Mouse (Mus musculus) gastrocnemius, postnatal 36 days (tissue): ENCODE results near the gene Ccl17. TPM values are rescaled to one million over a fixed set of nuclear protein-coding genes. Genes with fewer than 3 reads are reported as not detected.

Experiments used
- DNase-seq, 2 experiments: peaks; one replicate each; pipeline ENCODE4 v3.0.0; 2022
- intact Hi-C: fragments of 180-260 bp; cut with DNase I; formaldehyde crosslinking; loops from one replicate; pipeline ENCODE4 v1.15.1; 2025
- total RNA-seq, 2 experiments: library from RNA; stranded (reverse); gene quantifications; 2 replicates each; pipeline ENCODE4 v1.2.3; 2021

Ccl17 gene
- total RNA-seq, 2 experiments from 2014 or later, result not detected

DNA sequence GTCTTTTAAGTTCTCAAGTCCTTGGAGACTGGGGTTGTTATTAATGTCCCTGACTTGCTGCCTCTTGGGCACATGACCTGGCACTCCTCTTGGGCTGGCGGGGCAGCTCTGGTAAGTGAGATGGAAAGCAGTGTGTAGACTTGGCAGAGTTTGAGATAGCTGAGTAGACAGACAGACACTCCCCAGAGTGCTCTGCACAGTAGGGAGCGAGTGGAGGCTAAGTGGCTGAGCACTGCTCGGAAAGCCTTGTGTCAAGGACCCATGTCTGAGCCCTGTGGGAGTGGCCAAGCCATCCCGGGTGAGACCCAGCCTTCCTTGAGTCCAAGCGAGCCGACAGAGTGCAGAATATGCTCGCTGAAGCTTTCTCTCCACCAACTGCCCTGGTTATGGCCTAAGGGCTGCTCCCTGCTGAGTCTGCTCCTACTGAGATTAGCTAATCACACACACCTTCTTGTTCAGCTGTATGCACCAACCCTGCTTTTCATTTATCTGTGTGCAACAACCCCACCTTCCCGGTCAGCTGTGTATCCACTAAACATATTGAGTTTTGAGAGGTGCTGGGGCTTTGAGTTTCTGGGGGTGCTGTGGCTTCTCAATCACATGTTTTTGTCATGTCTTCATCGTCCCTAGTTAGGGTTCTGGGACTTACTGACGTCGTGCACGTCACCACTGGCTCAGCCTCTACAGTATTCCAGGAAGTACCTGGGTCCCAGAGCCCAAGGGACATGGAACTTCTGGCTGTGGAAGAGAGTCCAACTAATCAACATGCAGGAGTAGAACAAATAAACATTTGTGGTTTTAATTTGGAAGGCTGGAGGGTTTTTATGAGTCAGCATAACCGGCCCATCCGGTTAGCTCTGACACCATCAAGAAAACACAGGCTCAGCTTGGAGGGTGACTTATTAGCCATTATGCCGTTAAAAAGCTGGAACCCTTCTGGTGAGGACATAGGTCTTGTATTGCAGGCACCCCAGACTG is 22.4 kb upstream of the Ccl17 start:
- DNase-seq, result peak in 1 of 2 experiments; percentile 24
- intact Hi-C loops, result no loop called here

DNA sequence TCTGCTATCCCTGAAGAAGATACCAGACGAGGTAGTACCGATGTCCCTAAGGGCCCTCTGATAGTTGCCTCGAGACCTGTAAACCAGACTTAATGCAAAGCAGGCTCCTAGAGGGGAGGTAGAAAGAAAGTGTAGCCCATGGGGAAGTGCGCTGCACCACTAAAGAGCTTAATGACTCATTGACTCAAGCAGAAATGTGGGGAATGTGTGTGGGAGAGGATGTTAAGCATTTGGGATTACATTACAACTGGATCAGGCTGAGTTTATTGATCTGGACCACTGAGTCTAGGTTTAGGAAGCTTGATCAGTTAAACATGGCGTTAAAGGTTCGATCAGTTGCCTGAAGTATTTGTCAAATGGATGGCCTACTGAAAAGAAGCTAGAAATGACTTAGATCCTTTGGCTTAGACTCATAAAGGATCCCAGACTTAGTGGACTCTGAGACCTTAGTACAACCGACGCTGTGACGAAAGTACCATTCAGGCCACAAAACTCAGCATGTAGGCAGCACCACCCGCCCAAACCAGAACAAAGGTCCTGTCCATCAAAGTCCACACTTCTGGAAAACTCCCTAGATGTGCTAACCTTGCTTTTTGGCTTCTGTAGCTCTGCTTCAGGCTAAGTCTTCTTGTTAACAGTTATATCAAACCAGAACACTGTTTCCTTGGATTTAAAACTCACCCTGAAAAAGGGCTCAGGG is 20.8 kb upstream of the Ccl17 start:
- intact Hi-C loops, result no loop called here
- DNase-seq, result no peak

DNA sequence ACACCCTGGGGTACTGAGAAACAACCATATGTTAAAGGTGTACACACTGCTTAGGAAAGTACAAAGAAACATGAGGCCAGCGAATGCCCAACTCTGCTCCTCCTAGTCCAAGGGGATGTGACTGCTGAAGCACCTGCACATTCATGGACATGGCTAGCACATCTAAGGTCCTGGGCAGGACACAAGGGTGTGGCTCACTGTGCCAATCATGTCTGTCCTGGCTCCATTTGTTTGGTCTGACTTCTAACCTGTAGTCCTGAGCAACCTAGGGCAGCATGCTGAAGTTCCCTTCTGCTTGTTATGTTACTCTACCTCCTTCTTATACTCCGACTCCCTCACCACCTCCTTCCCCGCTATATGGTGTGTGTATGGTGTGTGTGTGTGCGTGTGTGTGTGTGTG is 15.9 kb upstream of the Ccl17 start:
- no peak for DNase-seq
- intact Hi-C loops, result no loop called here

DNA sequence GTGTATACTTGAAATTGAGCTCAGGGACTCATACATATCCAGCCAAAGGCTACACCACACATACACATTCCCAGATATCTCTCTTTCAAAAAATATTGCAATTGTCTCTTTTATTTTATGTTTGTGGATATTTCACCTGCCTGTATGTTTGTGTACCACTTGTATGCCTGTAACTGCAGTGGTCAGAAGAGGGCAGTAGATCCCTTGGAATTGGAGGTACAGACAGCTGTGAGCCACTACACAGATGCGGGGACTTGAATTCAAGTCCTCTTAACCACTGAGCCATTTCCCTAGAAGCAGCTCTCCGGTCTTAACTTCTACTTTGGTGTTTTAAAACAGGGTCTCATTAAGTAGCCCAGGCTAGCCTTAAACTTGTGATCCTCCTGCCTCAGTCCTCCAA is 15.5 kb upstream of the Ccl17 start:
- intact Hi-C loops, result no loop called here
- DNase-seq, result no peak

DNA sequence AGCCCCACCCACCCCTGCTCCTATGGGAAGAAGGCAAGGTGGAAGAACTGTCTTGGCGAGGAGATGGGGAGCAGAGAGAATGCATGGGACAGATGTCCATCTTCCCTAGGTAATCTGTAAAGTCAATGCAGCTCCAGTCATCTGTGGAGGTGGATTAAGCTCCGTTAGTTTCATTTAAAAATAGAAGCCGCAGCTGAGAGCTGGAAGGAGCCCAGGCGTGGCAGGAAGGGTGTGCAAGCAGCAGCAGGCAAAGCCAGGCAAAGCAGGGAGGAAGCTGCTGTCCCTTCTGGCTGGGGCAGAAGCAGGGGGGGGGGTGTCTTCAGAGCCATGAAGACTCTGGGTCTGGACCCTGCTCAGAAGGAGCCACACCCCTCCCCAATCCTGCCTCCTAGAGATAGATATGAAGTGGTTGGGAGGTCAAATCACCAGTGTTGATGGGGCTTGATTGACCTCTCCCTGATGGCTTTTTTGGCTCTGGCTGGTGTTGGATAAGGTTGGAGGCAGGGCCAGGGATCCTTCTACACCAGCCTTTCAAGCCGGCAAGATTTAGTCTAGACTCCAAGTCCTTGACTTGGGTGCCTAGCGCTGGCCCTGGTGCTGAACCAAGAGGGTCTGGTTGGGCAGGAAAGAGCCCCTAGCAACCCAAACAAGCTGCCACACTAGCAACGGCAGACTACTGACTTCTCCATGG is 9.8 kb upstream of the Ccl17 start:
- DNase-seq, result no peak
- intact Hi-C loops, result no loop called here

DNA sequence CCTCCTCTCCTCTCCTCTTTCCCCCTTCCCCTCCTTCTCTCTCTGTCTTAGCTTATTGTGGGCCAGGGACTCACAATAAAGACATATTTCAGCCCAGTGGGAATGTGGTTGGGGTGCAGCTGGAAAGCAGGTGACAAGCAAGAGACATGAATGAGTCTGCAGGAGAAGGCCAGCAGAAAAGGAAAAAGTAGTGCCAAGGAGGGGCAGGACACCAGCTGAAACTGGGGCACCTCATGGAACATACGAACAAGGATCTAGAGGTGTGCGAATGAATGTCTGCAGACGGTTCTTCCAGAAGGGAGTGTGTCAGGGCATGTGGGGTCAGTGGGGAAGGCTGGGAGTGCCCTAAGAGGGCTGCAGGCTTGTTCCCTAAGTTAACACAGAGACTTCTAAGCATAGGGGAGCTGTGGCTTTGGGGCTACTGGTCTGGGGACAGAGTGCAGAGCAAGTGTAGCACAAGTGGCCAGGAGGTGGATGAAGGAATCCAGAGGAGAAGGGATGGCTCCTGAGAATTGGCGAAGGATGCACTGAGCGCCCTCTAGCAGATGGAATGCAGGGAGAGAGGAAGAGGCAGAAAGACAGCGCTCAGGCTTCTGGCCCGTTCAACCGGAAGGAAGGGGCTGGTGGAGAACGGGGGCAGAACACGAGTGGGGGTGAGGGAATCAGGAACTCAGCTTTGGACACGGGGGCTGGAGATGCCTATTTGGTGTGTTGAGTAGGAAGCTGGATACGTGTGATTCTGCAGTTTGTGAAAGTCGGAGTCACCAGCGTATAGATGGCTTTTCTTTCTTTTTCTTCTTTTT is 8.8 kb upstream of the Ccl17 start:
- intact Hi-C loops, result no loop called here
- DNase-seq, result peak in 1 of 2 experiments; percentile 6

DNA sequence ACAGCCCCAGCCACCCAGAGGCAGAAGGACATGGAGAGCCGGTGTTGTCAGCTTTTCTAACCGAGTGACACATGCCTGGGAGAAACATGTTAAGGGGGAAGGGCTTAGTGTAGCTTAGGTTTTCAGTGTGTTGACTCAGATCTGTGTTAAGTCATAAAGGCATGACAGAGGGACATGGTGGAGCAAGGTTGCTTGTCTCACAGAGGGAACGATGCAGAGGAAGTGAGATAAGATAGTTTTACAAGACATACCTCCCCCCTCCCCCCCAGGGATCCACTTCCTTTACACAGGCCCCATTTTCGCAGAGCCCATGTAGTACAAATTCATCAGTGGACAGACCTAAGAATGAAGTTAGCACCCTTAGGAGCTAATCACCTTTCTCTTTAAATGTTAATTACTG is 7.9 kb upstream of the Ccl17 start:
- intact Hi-C loops, result no loop called here
- DNase-seq, result no peak

DNA sequence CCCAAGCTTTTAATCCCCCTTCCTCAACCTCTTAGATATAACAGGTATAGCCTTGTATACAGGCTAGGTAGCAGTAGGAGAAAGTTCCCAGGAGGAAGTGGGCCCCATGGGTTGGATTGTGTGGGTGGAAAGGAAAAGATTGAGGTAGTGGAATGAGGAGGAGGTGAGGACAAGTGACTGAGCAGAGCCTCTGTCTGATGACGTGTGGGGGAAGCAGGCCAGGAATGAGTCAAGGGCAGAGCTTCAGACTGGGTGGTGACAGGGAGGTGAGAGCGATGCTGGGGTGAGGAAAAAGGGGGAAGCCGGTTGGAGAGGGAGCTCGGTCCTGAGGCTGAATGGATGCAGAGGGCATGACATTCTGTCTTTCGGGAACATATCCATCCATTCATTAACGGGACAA is 6.7 kb upstream of the Ccl17 start:
- intact Hi-C loops, result no loop called here
- peak in 1 of 2 experiments; percentile 1 for DNase-seq

DNA sequence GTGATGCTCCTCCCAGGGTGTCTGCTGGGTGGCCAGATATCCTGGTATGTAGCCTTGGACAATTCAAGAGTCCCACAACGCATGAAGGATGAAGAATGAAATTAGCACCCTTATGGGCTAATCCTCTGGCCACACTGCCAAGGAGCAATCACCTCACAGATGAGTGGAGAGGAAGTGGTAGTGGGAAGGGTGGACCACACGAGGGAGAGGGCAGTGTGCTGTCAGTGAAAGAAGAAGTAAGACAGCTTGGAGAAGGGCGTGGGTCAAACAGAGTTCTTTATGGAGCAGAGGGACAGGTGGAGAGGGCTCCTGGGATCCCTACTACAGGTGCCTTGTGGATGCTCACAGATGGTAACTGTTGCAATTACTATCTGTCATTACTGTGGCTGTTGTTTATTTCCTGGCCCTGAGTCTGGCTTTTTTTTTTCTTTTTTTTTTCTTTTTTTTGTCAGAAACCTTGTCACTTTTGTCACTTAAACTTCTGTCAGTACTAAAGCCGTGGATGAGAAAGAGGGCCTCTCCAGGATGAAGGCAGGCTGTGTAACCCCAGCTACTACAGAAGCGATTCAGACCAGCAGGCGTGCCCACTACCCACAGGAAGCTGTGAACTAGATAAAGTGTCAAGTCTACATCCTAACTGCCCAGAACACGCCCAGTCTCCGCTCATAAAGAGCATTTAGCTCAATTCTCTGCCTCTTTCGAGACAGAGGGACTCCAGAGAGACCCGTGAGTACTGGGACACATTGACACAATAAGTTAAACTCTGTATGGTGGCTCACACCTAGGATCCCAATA is 5.5 kb upstream of the Ccl17 start:
- intact Hi-C loops, result no loop called here
- DNase-seq, result no peak

DNA sequence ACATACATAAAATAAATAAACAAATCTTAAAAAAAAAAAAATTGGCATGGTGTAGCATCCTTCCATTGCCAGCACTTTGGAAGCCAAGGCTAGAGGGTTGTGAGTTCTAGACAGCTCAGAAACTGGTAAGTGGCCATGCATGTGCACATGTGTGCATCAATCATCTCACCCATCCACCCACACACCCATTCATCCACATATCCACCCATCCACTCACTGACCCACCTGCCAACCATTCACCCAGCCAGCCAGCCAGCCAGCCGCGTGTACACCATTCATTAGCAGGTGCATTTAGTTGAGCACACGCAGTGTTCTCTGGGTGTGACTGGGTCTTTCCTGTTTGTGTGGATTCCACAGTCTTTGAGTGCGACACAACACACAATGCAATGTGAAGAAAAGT is 4.4 kb upstream of the Ccl17 start:
- intact Hi-C loops, result no loop called here
- DNase-seq, result no peak

DNA sequence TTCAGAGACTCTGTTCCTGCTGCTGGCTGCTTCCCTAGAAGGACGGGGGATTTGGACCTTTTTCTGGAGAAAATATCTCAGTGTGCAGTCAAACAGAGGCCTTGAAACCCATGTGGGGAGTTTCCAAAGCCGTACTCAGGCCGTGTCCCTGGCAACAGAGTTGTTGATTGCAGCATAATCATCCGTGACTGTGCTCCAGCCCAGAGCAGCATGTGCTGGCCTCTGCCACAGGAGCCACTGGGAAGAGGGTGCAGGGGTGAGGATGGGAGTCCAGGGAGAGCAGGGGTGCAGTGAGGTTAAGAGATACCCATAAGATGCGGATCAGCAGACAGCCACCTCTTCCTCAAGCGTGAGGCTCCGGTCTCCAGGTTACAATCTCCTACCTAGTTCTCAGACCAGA is 2.7 kb upstream of the Ccl17 start:
- intact Hi-C loops, result no loop called here

DNA sequence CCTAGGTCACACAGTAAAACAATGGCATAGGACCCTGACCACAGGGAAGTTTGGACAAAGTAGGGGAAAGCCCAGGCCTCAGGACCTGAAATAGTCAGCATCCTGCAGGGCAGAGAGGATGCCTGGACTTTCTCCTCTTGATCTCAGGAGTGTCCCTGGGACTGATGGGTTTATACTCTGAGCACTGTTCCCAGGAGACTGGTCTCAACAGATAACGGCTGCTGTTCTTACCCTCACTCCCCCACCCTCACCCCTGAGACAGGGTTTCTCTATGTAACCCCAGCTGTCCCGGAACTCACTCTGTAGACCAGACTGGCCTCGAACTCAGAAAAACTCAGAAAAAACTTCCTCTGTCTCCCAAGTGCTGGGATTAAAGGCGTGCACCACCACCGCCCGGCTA is 1.9 kb upstream of the Ccl17 start:
- intact Hi-C loops, result no loop called here

More for the DNA sequence above, 2.7 kb upstream of the Ccl17 start:
- DNase-seq, result no peak

DNA sequence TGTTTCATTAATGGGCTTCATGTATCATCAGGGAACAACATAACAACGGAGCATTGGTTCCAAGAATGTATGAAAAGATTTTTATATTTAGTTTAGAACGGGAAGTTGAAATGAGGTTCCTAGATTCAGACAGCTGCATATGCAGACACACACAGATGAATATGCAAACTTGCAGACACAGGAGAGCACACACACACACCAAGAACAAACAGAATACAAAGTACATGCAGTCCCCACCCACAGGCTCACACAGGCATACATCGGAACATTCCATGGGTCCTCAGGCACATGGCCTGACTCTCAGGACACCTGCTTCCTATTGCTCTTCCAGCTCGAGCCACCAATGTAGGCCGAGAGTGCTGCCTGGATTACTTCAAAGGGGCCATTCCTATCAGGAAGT is 602 bp downstream of the Ccl17 start:
- intact Hi-C loops, result loop anchor here (10.0 kb wide), 1 partner anchor 286 kb away; no protein-coding TSS in a partner anchor

More for the DNA sequence above, 1.9 kb upstream of the Ccl17 start:
- no peak for DNase-seq

DNA sequence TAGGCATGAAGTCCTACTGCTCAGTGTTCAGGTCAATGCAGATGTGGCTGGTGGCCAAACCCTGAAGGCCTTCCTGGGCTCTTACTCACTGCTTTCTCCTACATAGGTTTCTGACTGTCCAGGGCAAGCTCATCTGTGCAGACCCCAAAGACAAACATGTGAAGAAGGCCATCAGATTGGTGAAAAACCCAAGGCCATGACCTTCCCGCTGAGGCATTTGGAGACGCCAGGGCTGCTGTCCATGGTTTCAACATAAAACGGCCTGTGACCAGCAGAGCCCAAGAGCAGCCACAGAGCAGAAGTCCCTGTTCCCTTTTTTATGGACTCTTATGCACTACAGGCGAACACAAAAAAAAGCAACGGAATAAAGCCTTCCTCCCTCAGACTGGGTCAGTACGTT is 1.4 kb downstream of the Ccl17 start:
- intact Hi-C loops, result loop anchor here (2.0 to 10.0 kb wide), 2 partner anchors 287 to 319 kb away; no protein-coding TSS in a partner anchor
- DNase-seq, result no peak

More for the DNA sequence above, 602 bp downstream of the Ccl17 start:
- no peak for DNase-seq

DNA sequence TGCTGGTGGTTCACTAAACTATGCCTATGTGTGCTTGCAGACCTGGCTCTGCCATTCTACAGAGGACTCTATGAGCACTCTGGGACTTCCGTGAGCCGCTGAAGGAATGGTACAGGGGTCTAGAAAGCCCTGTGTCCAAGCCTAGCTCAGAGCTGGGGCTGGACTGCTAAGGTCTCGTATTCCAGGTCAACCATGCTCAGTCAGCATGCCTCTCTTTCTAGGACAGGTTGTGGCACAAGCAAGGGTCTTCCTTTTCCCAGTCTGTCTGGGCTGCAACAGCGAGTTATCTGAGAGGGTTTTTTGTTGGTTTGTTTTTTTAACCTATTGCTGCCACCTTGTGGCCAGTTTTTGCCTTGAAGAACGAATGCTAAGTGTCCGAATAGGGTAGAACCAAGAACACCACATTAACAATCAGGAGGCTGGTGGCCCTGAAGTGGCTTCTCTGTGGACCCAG is 2.4 kb downstream of the Ccl17 start:
- DNase-seq, result peak; percentile 58 to 78
- intact Hi-C loops, result loop anchor here (1.0 to 10.0 kb wide), 3 partner anchors 108 to 320 kb away; no protein-coding TSS in a partner anchor

DNA sequence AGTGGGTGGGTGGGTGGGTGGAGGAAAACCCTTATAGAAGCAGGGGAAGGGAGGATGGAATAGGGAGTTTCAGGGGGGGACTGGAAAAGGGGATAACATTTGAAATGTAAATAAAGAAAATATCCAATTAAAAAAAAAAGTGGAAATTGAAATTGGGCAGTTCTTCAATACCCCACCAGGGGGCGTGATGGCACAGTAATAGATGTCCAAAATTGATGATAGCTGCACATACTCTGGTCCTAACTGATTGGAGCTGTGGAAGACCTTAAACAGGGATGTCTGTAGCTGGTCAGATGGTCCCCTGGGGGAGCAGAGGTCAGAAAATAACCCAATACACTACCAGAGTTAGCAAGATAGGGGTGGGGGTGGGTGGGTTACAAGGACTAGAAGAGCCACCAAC is 4.3 kb downstream of the Ccl17 start:
- intact Hi-C loops, result loop anchor here (10.0 kb wide), 1 partner anchor 290 kb away; no protein-coding TSS in a partner anchor
- DNase-seq, result no peak

DNA sequence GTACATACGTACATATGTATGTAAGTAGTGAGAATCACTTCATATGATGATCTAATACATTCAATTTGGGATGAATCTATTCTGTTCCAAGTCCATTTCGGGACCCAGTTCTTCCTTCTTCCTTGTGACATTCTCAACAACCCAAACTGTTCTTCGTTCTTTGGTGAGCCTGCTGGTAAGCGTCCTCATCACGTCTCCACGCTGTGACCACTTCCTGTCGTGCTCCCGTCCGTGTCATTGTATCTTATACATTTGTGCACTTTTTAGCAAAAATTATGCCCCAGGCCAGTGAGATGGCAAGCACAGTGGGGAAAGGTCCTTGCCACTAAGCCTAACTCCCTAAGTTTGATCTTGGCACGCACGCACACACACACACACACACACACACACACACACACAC is 7.7 kb downstream of the Ccl17 start:
- DNase-seq, result no peak
- intact Hi-C loops, result loop anchor here (10.0 kb wide), 1 partner anchor 293 kb away; no protein-coding TSS in a partner anchor

DNA sequence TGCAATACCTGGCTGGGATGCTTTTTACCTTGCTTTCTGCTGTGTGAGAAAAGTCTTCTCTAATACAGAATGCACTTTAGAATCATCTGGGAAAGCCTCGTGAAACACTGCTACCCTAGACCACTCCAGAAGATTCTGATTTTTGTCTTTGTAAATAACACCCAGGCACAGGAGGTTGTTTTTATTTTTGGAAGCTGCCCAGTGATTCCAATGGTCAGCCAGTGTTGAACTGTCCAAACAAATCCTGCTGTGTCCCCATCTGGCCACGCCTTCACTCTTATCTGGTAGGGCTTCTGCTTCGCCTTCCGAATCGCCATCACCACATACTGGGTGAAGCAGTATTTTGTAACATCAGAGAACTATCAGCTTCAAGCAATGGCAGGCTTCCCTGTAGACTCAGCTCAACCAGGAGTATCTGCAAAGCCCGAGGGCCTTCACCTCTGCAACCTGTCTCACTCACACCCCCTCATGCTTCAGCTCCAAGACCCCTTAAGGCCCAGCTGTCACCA is 9.5 kb downstream of the Ccl17 start:
- intact Hi-C loops, result loop anchor here (5.0 to 10.0 kb wide), 3 partner anchors 38 to 295 kb away; partner anchors contain the start of gene Polr2c
- no peak for DNase-seq

DNA sequence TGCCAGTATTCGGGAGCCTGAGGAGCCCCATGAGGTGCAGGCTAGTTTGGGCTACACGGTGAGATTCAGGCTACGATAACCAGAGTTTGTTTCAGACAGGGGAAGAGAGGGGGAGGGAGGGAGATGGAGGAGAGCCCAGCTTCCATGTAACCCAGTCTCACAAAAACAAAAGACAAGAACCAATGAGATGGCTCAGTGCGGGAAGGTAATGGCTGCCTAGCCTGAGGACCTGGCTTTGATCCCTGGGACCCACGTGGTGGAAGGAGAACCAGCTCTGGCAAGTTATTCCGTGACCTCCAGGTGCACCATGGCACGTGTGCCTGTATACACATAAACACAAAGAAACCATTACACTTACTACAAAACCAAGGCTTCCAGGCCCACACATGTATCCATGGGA is 10.3 kb downstream of the Ccl17 start:
- intact Hi-C loops, result loop anchor here (5.0 kb wide), 2 partner anchors 37 to 92 kb away; partner anchors contain the start of gene Polr2c
- DNase-seq, result no peak
